Mouse (Mus musculus) adrenal gland, adult (tissue): ENCODE results near the gene Rsg1.
A peak's percentile ranks its signal among the peaks of the same experiment; 100 is the strongest.

Experiments used
- DNase-seq, 2 experiments: peaks; one replicate each; pipeline ENCODE4 v3.0.0; 2022 to 2023; ENCODE audit warnings: low spot score in 1 of 2; ENCODE audit not compliant: inconsistent age in 2 of 2

Rsg1 gene

DNA sequence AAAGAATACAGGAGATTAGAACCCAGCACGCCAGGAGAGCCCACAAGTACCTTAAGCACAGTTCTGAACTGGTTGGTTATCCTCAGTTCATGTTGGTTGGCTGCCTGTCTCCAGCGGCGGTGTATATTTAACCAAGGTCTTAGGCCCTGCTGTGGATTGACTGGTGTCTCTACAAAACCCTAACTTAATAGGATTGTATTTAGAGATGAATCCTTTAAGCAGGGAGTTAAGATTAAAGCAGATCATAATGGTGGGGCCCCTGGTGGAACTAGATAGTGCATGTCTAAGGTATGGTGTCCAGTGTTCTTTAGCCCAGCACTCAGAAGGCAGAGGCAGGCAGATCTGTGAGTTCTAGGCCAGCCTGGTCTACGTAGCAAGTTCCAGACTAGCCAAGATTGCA lies 2.1 kb upstream of the Rsg1 start:
- DNase-seq: no peak

DNA sequence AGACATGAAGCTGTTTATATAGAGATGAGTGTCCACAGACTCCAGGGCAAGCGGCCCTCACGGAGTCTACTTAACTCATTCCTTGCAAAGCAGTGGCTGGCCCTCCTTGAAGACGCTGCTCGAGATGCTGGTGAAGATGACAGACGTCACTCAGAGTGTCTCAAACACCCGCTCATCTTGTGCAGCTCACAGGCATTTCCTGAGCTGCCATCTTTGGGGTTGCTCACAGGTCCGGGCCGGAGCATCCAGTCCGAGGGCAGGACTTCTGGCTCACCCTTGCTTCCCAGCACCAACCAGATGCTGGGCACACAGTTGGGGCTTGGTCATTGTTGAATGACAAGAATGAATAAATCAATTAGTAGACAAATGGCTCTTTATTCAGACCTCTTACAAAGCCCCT lies 864 bp upstream of the Rsg1 start:
- no peak for DNase-seq

DNA sequence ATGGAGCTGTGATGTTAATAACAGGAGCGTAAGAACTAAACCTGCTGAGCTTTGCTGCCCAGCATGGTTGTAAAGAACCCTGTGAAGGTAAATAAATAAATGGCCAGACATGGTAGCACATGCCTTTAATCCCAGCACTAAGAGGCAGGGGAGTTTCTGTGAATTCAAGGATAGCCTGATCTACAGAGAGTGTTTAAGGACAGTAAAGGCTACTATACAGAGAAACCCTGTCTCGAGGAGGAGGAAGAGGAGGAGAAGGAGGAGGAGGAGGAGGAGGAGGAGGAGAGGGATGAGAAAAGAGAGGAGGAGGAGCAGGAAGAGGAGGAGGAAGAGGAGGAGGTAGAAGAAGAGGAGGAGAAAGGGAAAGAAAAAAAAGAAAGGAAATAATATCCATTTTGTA lies 414 bp upstream of the Rsg1 start:
- DNase-seq: no peak

DNA sequence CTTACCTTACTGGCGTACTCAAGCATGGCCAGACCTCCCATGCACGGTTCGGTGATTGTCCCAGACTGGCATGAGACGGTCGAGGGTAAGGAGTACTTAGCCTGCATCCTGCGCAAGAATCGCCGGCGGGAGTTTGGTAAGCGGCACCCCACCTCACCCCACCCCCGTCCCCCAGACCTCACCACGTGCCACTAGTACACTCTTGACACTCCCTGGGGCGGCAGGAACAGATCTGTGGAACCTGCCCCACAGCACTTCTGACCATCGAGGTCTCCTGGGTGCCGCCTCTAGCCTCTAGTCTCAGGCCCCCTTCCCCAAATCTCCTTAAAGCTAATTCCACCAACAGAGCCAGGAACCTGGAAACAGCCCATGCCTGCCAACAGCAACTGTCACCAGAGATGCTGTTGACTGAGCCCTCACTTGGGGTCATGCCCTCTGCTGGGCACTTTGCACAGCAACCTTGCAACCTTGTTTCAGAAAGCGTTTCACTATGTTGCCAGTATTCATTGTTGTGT lies 638 bp downstream of the Rsg1 start:
- DNase-seq: peak; percentile 41 to 63

DNA sequence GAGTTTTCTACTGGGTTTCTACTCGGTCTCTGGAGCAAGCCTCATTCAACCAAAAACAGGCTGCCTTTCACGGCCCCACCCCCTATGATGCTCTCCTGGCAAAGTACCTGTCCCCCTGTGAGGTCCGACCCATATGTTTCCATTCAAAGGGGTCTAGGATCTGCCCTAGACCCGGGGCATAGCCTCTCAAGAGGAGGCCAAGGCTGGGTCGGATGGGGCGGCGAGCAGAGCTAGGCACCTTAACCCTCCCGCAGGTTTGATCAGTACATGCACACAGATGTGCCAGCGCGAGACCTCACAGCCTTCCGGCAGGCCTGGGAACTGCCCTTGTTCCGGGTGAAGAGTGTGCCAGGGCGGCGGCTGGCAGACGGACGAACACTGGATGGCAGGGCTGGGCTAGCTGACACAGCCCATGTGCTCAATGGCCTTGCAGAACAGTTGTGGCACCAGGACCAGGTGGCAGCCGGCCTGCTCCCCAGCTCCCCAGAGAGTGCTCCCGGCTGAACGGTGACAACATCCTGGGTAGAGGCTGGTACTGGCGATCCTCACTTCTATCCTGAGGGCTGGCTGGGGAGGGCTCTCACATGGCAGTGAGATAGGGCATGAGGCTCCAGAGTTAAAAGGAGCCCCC lies 5.9 kb downstream of the Rsg1 start:
- DNase-seq: no peak

DNA sequence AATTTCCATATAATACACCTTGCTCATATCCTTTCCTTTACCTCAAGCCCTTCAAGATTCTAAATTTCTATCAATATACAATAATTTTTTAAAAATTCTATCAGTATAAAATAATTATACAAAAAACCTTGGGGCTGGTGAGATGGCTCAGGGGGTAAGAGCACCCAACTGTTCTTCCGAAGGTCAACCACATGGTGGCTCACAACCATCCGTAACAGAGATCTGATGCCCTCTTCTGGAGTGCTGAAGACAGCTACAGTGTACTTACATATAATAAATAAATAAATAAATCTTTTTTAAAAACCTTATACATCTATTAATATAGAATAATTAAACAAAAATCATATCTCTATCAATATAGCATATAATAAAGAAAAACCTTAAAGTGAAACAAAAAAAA lies 8.1 kb downstream of the Rsg1 start:
- DNase-seq: no peak

DNA sequence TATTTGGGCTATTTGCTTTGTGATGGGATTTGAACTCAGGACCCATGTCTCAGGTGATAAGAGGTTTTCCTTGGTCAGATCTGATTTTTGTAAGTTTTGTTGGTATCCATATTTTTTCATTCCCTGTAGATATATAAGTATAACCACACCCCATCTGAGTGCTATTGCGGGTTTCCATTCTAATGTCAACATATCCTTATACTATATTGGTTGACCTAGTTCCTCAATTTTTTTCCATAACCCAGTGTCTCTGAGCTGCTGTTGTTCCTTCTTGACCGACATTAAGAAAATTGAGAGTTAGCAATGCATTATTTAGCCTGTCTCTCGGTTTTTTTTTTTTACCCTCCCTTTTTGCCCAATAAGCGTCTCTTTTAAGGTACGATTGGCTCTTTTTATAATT lies 9.0 kb downstream of the Rsg1 start:
- DNase-seq: no peak

DNA sequence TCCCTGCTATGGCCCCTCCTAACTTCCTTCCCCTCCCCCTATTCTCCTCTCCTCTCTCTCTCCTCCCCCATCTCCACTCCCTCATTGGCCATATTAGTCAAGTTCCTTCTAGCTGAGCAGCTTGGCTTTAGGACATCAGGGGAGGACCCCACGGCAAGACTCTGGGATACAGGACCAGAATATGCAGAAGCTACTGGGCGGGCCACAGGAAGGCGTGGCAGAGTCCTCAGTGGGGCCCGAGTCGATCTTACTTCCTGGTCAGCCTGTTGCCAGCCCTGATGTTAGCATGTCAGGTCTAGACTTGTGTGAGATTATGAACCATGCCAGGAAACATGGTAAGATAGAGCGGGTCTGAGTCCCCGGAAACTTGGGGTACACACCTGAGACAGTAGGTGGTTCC lies 14.9 kb downstream of the Rsg1 start:
- DNase-seq: no peak

DNA sequence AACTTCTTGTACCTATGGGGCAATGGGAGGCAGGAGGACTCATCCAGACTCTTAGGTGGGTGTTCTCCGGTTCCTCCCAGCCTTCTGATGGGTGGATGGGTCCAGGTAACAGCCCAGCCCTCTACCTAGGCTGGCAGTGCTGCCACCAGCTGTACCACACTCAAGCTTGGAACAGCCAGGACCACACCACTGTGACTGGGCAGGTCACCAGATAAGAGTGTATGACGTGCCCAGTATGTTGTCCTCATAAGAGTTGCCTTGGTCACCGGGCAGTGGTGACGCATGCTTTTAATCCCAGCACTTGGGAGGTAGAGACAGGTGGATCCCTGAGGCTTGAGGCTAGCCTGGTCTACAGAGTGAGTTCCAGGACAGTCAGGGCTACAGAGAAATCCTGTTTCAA lies 19.4 kb downstream of the Rsg1 start:
- DNase-seq: no peak

DNA sequence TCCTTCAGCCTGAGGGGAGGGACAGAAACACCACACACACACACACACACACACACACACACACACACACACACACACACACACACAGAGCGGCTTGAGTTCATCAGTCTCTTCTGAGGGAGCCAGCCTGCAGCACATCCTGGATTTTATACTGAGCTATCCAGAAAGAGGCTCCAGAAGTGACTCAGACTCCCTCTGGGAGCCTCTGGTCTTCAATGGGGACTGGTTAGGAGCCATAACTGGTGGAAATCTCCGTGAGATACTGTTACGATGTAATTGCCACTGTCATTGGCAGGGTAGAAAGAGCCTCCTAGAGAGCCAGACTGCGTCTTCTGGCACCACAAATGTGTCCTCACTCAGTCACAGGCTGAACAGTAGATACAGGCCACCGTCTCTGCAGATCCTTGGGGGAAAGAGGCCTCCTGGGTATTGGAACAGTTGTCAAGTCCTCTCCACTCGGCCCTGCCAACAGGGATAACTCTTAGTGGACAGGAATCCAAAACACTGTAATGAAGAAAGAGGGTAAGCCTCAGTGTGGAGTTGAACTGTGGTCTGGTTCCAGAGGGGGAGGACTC lies 21.9 kb downstream of the Rsg1 start:
- no peak for DNase-seq

DNA sequence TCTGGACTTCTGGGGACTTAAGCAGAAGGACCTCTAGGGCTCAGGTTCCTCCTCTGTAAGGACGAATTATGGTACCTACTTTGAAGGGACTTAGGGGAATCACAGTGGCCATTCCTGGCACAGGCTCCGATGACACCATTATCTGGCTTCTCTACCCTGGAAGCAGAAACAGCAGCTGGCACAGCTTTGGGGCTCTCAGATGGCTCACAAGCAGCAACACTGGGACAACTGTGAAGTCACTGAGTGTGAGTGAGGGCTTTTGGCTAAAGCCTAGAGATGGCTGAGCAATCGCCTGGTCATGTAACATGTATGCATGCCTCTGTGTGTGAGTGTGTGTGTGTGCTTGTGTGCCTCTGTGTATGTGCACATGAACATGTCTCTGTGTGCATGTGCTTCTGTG lies 23.1 kb downstream of the Rsg1 start:
- peak in 1 of 2 experiments; percentile 33 for DNase-seq

DNA sequence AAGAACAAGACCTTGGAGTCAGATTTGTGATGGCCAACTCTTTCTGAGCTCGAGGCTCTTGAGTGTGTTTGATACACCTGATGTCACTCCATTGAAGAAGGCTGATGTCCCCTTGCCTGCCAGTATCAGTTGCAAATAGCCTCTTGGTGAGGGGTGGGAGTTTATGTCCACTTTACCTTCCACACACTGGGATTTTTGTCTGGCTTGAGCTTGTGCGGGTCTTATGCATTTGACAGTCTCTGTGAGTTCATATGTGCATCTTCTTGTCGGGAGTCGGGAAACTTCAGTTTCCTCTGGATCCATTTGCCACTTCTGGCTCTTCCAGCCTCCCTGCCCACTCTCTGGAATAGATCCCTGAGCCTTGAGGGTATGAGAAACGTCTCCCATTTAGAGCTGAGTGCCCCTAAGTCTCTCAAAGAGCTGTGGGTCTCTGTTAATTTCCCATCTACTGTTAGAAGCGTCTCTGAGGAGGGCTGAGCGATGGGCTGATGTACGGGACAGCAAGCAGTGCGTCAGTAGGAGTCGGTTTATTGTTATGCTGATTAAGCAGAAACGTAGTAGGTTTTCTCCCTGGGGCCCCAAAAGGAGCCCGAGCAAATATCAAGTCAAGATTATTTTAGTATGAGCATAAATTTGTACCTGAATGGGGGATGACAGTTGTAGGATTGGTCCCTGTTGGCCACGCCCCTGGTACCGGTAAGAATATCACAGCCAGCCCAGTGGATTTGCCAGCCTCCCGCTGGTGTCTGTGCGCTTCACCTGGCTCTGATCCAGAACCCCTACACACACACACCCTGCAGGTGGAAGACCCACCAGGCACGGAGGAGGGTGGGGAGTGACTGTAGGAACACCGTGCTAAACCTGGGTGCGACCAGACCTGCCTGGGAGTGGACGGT lies 25.0 kb downstream of the Rsg1 start:
- DNase-seq: peak in 1 of 2 experiments; percentile 48

DNA sequence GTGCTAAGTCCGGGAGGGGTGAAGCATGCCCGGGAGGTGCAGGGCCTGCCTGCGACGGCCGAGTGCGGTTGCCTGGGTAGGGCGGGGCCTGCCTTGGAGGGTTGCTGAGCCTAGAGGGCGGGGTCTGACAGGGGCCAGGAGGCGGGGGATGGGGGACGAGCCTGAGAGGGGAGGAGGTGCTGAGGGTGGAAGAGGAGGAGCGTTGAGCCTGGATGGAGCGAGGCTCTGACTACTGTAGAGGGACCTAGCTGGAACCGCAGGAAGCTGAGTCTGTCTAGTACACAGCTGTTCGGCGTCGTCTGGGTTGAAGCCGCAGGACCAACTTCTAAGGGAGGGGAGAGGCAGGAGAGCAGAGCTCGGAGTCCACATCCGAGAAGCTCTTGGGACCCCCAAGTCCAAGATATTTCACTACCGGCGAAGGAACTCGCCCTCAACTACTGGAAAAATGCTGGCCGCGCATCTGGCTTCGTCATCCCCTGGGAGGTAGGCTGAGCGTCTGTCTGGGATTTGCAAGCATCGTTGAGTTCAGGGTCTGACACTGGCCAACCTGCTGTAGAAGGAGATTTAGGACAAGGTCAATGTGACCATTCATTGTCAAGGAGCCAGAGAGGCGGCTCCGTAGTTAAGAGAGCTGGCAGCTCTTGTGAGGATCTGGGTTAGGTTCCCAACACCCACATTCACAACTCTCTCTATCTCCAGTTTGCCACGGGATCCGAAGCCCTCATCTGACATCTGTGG lies 25.8 kb downstream of the Rsg1 start, which contains the start of gene Arhgef19:
Gene Arhgef19 (plus strand): TSS at position 112 of the 738 bp plus-strand sequence.
- peak; percentile 97 to 98 for DNase-seq

DNA sequence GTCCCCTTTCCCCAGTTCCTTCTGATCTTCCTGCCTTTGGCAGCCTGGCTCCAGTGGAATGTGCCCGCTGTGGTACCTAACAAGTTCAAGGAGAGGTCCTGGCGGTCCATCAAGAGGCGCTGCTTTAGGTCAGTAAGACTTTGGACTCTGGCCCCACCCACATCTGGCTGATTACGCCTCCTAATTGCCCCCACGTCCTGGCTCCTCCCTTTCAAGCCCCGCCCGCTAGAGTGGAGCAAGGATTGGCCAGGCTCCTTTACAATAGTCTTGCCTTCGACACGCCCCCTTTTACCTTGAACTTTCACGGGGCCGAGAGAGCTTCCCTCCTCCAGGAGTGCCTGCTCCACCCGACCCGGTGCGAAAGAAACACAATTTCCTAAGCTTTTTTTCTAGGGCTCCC lies 26.9 kb downstream of the Rsg1 start:
- DNase-seq: peak; percentile 94 to 96

DNA sequence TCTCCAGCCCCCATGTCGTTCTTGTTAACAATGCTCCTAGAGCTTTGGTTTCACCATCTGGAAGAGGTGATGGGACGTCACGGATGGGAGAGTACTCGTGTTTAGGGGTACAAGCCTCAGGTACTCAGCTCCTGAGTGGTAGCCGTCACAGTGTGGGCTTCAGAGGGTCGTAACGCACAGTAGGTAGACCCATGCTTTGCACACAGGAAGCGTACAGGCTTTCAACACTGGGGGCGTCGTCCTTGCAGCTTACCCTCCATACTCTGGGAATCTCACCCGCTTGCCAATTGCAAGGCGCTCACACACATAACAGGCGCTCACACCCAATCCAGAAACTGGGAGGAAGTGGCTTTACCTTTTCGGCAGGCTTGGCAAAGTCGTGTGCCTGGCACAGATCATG lies 28.1 kb downstream of the Rsg1 start:
- DNase-seq: no peak

DNA sequence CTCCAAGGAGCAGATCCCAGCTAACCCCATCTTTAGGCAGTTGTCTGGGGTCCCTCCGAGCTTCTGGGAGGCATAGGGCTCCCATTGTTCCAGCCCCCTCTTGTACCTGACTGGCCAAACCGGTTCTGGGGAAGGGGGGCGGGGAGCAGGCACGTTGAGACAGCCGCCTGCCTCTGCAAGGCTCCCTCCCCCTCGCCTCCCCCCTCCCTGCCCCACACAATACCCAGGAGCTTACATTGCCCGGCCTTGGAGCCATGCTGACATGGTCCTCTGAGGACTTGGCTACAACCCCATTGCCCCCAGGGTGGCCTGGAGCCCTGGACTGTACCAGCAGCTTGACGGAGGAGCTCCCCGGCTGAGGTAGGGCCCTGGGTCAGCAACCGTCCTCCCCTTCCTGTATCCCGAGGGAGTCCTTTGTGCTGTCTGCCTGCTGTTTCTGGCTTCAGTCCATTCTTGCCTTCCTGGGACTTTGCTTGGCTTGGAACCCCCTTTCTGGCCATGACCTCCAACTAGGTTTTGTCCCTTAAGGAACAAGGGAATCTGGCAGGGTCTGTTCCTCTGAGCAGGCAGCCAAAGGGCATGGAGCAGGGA lies 29.0 kb downstream of the Rsg1 start:
- peak; percentile 65 to 80 for DNase-seq

DNA sequence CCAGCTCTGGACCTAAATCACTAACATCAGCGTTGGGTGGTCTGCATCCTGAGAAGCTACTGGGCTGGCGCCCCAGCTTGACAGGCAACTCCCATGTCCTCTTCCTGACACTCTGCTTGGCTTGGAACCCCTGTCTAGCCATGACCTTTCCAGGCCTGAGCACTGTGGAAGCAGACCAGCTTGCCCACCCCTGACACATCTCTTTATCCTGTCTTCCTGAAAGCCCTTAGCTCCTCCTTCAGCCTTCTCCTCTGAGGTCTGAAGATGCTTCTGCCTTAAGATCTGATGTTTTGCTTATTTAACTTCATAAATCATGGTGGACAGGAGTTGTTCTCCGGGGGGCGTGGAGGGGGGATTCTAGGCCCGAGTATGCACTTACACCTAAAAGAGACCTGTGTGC lies 29.9 kb downstream of the Rsg1 start:
- DNase-seq: peak; percentile 27 to 55

DNA sequence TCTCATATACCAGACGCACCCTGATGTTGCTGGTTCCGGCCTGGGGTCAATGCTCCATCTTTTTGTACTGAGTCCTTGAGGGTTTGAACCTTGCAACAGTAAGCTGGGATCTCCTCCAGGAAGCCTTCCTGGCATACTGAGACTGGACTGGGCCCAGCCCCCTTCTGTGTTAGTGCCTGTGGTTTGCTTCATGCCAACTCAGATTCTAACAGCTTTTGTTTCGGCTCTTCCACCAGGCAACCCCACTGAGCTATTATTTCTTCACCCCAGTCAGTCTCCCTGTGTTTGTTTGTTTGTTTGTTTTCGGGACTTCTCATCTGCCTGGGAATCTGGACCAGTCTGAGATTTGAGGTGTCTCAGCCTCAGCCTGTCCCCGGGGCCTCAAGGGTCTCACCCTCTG lies 30.6 kb downstream of the Rsg1 start:
- peak in 1 of 2 experiments; percentile 57 for DNase-seq

DNA sequence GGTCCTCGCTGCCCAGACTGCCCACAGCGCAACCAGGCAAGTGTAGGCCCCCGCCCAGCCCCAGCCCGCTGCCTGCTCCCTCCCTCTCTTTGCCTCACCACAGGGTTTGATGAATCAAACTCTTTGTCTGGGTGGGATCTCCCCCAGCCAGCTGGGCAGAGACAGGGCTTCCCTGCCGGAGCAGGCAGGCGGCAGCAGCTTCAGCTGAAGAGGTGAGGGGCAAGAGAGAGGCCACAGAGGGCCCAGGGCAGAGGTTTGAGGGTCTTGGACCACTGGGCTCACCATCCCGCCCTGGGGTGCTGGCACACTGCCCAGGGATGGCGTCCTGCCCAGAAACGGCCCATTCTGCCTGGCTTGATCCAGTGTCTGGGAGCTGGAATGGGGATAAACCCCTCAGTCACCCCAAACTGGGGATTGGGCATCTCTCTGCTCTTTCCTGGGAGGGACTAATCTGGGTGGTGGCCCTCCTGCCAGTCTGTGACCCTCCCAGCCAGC lies 31.2 kb downstream of the Rsg1 start:
- DNase-seq: peak; percentile 84 to 92
